14 mouse cellular contexts compared by ENCODE assay signal in genomic region chr10:112746683-112747082, GRCm38 (mm10).
A peak's percentile ranks its signal among the peaks of the same experiment; 100 is the strongest.
DNase-seq lines count a peak whose midpoint lies in the region; ATAC-seq and TF ChIP-seq lines count a peak whose summit lies in the region.
"Had no signal": no experiment of that assay in that cellular context is flagged by ENCODE, and none has a peak within 500 bp of the region (broad histone marks: within the 10 kb centered on the region; RNA-seq: fewer than 3 reads in every experiment).

No protein-coding gene starts in this region.

- no peak for TF ChIP-seq EP300 in lung, postnatal 0 days (IDR thresholded peaks at IDR 0.05)

- H3K4me1 ChIP-seq in hindbrain, embryonic 16.5 days (ENCODE audit: control insufficient read depth, insufficient read depth, low read depth, low read length): no peaks in the 10 kb centered on the region
- H3K4me1 ChIP-seq in hindbrain, embryonic 11.5 days (replicated peaks; ENCODE audit: control insufficient read depth, insufficient read depth, low read length): no peaks in the 10 kb centered on the region
- no peaks in the 10 kb centered on the region for H3K4me1 ChIP-seq in lung, postnatal 0 days (ENCODE audit: insufficient read depth, low read depth, low read length)
- H3K4me1 ChIP-seq: heart, embryonic 10.5 days had no signal

- H3K27me3 ChIP-seq in hindbrain, embryonic 16.5 days (replicated peaks; ENCODE audit: control insufficient read depth, insufficient read depth, low read length): no peaks in the 10 kb centered on the region
- no peaks in the 10 kb centered on the region for H3K27me3 ChIP-seq in hindbrain, embryonic 11.5 days (ENCODE audit: control insufficient read depth, insufficient read depth, low read length)
- no peaks in the 10 kb centered on the region for H3K27me3 ChIP-seq in lung, postnatal 0 days (replicated peaks; ENCODE audit: insufficient read depth, low read length)

- peak; percentile 60; the same call in 1 of the 2 replicates for ATAC-seq in hindbrain, embryonic 16.5 days
- ATAC-seq in hindbrain, embryonic 11.5 days (ENCODE audit: low FRiP score): no peak
- no peak for ATAC-seq in lung, postnatal 0 days

- DNase-seq in hindbrain, embryonic 11.5 days (ENCODE audit: low spot score): no peak
- no peak for DNase-seq in lung, postnatal 0 days (ENCODE audit: low spot score)
- DNase-seq in lung, postnatal 25 days (ENCODE audit: low spot score): no peak
- peak; percentile 67 for DNase-seq in brain, adult 2 months (ENCODE audit: low read depth, low spot score)
- peak; percentile 6 for DNase-seq in retina, adult 2 months (ENCODE audit: low read depth, low spot score)
- no peak for DNase-seq in ovary, postnatal 36 days (ENCODE audit: low spot score)
- no peak for DNase-seq in thymus, postnatal 0 days (ENCODE audit: low spot score)
- DNase-seq: adrenal gland, postnatal 14 days; cerebellum, postnatal 25 days; lung, postnatal 14 days; thymus, postnatal 4 days had no signal

- H3K9me3 ChIP-seq in hindbrain, embryonic 16.5 days (ENCODE audit: control insufficient read depth, low read length): no peaks in the 10 kb centered on the region
- no peaks in the 10 kb centered on the region for H3K9me3 ChIP-seq in hindbrain, embryonic 11.5 days (ENCODE audit: control insufficient read depth, low read length)
- no peaks in the 10 kb centered on the region for H3K9me3 ChIP-seq in lung, postnatal 0 days (ENCODE audit: low read length)
- H3K9me3 ChIP-seq: G1E; heart, embryonic 10.5 days had no signal

- no peaks in the 10 kb centered on the region for H3K36me3 ChIP-seq in hindbrain, embryonic 16.5 days (ENCODE audit: control insufficient read depth, insufficient read depth, low read length)
- H3K36me3 ChIP-seq in hindbrain, embryonic 11.5 days (ENCODE audit: control insufficient read depth, insufficient read depth, low read length): no peaks in the 10 kb centered on the region
- no peaks in the 10 kb centered on the region for H3K36me3 ChIP-seq in lung, postnatal 0 days (ENCODE audit: insufficient read depth, low read length)
- H3K36me3 ChIP-seq: G1E; heart, embryonic 10.5 days had no signal

- H3K27ac ChIP-seq in hindbrain, embryonic 16.5 days (ENCODE audit: low read depth, low read length): no peak overlapping the region
- no peak overlapping the region for H3K27ac ChIP-seq in hindbrain, embryonic 11.5 days (ENCODE audit: low read depth, low read length)
- no peak overlapping the region for H3K27ac ChIP-seq in lung, postnatal 0 days (ENCODE audit: low read length)
- H3K27ac ChIP-seq: heart, embryonic 10.5 days had no signal

- H3K9ac ChIP-seq in hindbrain, embryonic 16.5 days (ENCODE audit: low read depth, low read length): no peak overlapping the region
- H3K9ac ChIP-seq in hindbrain, embryonic 11.5 days (ENCODE audit: low read depth, low read length): no peak overlapping the region
- H3K9ac ChIP-seq in lung, postnatal 0 days (replicated peaks; ENCODE audit: low read depth): no peak overlapping the region

- peak; percentile 32 for TF ChIP-seq CTCF in lung, postnatal 0 days (IDR thresholded peaks at IDR 0.05)

- H3K4me2 ChIP-seq in hindbrain, embryonic 16.5 days (ENCODE audit: low read length): no peak overlapping the region
- H3K4me2 ChIP-seq in hindbrain, embryonic 11.5 days (replicated peaks; ENCODE audit: low read depth, low read length): no peak overlapping the region
- no peak overlapping the region for H3K4me2 ChIP-seq in lung, postnatal 0 days (replicated peaks; ENCODE audit: low read depth, low read length)

- WGBS in hindbrain, embryonic 16.5 days: 76% methylated on average over 1 of the region's 1 CpGs
- WGBS in hindbrain, embryonic 11.5 days: 70% methylated on average over 1 of the region's 1 CpGs
- 33% methylated on average over 1 of the region's 1 CpGs for WGBS in lung, postnatal 0 days

- no peak overlapping the region for H3K4me3 ChIP-seq in hindbrain, embryonic 16.5 days (ENCODE audit: low read length)
- H3K4me3 ChIP-seq in hindbrain, embryonic 11.5 days (ENCODE audit: low read depth, low read length): no peak overlapping the region
- H3K4me3 ChIP-seq in lung, postnatal 0 days (ENCODE audit: low read depth, low read length): no peak overlapping the region
- H3K4me3 ChIP-seq: heart, embryonic 10.5 days had no signal

Comparison
In these comparisons a context has a peak if more than half of its experiments do, and no peak if none do; other contexts are left out.
1. DNase-seq: peak in brain, adult 2 months (single experiment) and retina, adult 2 months (single experiment); none in hindbrain, embryonic 11.5 days (single experiment), lung, postnatal 0 days (single experiment), lung, postnatal 25 days (single experiment), ovary, postnatal 36 days (single experiment) and thymus, postnatal 0 days (single experiment).